Mouse (Mus musculus): ENCODE results near the gene Bnip2.

The Bnip2 gene

DNA sequence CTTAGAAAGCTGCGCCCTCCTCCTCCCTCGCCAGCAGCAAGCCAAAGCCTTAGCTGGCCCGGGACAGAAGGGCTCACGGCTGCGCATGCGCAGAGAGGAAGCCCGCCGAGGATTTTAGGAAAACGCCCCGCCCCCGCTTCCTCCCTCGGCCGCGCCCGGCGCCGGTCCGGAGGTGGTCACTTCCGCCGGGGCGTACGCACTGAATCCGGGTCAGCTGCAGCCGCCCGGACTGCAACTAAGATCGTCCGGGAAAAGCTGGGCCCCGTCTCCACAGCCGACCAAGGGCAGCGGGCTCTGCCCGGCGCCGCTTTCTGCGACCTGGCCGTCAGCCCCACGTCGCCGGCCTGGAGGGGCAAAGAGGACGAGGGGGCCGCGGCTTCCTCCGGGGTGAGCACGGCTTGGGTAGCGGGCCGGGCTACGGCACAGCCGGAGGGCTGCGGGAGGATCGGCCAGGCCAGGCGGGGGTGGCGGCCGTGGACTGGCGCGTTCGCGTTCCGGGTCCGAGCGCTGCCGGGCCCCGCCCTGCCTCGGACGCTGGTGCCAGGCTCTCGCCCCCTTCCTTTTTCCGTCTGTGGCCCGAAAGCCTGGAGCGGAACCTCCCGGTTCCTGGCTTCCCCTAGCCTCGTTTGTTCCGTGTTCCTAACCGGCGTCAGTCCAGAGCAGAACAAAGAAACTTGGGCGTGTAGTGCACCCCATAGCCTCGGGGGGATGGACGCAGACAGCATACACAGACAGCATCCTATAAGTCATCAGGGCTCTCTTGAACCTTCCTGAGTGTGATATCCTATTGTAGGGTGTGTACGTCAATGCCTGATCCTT is at the start of gene Bnip2:
TSS of gene Bnip2 (plus strand) at position 164 of the 819 bp plus-strand sequence.
- DNase-seq (ENCODE audit: low spot score), result peak; percentile 98

DNA sequence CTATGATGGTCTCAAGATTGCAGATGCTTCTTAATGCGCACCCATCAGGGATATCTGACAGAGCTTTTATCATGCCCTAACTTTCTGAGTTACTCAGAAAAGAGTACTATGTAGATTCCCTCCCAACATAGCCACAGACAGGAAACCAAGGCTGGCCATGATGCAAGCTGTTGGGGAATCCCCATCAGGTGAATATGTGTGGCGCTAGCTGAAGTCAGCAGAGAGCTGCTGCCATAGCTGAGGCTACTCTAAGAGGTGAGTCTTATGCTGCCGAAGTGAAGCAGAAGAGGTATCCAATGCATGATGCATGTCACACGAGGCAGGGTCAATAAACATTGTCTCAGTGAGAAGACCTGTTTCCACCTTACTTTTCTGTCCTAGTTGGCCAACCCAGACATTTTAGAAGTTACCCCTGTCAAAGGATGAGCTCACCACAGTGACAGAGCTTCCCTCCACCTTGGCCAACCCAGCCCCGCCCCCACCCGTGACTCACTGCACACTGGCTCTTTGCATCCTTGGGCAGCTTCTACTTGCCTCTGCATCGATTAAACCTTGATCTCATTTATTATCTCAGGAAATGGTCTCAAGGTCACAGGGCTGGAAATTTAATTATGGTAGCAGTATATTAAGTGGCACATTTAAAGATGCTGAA is 48.3 kb upstream of the Bnip2 start:
- DNase-seq (ENCODE audit: low spot score), result no peak

DNA sequence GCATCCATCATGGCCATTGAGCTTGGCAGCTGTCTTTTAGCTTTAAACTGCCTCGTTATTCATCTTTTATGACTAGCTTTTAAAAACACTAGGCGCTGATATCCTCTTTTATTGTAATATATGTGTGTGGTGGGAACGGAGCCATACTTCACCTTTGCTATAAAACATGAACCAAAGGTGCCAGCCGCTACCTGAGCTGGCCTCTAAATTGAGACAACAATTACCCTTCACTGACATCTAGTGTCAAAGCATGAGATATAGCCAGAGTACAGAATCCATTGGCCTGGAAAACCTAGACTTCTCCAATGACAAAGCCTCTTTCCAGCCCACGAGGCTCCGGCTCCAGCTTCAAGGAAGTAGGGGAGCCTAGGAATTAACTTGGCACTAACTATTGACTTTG is 47.7 kb upstream of the Bnip2 start:
- DNase-seq (ENCODE audit: low spot score), result no peak

DNA sequence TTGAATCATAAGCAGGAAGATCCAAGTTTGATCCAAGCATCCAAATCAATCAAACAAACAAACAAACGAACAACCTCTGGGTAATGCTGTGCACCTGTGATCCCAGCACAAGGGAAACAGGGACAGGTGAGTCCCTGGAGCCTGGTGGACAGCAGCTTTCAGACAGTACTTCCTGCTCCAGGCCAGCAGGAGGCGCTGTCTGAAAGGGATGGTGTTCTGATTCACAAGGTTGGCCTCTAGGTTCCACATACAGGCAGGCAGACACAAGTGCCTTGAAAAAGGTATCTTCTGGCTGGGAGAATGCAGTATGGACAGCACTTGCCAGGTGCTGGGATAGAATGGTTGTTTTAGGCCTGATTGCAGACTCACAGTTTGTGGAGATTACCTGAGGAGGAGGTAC is 40.3 kb upstream of the Bnip2 start:
- peak; percentile 64 for DNase-seq (ENCODE audit: low spot score)

DNA sequence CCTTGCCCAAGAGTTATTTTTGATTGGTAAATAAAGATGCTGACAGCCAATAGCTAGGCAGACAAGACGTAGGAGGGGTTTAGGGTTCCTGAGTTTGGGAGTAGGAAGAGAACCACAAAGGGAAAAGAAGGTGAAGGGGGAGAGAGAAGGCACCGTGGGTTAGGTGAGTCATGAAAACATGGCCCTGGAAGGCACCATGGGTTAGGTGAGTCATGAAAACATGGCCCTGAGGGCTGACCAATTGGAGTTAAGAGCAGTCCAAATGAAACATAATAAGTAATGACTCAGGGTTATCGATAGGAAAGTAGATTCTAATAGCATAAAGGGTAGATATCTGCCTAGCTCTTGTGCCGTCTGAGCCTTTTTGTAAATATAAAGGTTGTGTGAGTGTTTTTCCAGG is 39.6 kb upstream of the Bnip2 start:
- DNase-seq (ENCODE audit: low spot score), result no peak

DNA sequence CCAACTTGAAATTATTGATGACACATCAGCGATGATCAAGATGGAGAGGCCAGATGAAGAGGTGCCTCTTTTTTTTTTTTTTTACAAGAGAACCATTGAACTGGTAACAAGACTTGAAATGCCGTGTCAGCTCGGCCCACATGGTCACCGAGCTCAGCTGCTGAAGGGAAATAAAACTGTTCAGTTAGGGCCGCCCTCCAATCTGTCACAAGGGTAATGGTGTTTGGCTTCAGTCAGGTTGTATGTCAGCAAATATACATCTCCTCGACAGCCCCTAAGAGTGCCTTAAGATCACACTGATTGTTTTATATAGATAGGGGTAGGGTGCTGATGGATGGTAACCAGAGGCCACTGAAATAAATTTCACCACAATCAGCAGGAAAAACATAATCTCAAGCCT is 28.3 kb upstream of the Bnip2 start:
- DNase-seq (ENCODE audit: low spot score), result no peak

DNA sequence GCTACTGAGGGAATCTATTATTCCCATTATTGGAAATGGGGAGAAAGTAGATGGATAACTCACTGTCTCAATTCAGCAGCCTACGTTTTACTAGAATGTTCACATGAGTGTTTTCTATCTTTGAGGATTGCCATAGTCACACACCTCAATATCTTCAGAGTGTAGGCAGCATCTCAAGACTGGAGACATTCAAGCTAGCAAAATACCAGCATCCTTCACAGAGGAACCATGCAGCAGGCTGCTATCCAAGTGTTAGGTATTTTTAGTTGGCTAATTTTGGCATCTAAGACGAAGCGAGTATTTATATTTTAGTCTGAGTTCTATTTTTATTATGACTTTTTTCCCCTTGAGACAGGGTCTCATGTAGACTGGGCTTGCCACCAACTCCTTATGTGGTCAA is 24.9 kb upstream of the Bnip2 start:
- DNase-seq (ENCODE audit: low spot score), result no peak

DNA sequence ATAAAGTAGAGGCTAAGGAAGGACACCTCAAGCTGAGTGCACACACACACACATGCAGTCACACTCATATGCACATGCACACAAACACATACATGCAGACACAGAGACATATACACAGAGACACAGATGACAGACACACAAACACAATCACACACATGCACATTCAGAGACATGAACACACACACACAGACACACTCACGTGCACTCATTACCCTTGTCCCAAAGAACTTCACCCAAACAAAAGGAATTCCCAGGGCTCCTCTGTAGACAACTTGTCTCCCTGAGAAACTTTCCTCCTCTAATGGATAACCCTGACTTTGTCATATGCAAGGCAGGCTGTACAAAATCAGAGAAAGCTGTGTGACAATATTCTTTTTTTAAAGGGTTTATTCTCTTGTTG is 3.7 kb upstream of the Bnip2 start:
- DNase-seq (ENCODE audit: low spot score), result no peak

DNA sequence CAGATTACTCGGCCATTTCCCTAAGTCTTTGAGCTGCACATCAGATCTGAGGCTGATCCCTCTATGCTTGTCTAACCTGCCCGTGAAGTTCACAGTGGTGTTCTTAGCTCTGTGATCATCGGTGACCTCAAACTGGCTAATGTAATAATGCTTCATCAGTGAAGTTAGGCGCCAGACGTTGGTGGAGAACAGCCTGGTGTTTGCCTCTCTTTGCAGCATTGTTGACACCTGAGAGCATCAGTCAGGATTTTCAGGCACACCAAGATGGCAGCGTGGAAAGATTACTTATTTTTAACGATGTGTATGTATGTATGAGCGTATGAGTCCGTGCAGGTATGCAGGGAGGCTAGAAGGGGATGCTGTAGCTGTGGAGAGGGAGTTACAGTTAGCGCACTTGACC is 3.2 kb upstream of the Bnip2 start:
- DNase-seq (ENCODE audit: low spot score), result no peak

DNA sequence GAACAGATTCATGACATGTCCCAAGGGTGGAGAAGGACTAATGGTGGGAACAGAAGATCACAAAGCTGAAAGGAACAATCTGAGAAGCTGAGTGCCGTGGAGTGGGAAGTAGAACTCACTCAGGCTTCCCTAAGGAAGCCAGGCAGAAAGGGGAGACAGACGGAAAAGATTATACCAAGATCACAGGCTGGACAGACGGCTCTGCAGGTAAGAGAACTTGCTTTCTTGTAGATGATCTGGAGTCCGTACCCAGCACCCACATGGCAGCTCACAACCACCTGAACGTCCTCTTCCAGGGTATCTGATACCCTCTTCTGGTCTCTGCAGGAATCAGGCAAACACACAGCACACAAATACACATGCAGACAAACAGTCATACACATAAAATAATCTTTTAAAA is 2.7 kb upstream of the Bnip2 start:
- DNase-seq (ENCODE audit: low spot score), result no peak

DNA sequence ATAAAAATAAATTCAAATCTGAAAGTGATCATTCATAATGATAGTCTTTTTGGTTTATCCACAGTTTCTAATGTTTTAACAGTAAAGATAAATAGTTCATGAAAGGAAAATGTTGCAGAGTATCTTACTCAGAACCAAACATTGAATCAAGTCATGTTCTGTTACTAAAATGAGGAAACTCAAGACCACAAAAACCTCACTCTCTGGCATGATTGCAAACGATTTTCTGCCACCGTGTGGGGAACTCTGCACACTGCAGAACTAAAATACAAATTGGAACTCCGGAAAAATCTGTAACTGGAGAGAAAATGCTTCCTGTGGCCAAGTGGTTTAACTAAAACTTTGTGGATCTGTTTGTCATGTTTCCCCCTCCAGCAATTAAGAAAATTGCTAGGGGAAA is 1.7 kb upstream of the Bnip2 start:
- peak; percentile 87 for DNase-seq (ENCODE audit: low spot score)

DNA sequence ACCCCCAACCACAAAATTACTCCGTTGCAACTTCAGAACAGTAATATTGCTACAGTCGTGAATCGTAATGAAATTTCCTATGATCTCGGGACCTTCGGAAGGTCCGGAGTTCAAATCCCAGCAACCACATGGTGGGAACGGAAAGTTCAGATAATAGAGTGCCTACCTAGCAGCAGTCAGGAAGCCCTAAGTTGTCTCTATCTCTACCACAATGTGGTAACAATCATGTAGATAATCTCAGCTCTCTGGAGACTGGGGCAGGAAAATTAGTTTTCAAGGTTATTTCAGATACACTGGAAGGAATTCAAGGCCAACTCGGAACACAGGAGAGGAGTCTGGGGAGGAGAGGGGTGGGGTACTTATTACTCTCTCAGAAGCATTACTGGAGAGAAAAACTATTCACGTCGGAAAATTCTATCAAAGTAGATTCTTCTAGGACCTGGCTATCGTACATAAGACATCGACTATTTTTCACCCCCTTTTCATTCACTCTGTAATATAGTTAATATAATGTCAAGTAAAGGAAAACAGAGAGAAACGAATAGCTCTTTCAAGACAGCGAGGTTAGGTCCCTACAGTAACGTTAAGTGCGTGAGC is 462 bp upstream of the Bnip2 start:
- DNase-seq (ENCODE audit: low spot score), result no peak

DNA sequence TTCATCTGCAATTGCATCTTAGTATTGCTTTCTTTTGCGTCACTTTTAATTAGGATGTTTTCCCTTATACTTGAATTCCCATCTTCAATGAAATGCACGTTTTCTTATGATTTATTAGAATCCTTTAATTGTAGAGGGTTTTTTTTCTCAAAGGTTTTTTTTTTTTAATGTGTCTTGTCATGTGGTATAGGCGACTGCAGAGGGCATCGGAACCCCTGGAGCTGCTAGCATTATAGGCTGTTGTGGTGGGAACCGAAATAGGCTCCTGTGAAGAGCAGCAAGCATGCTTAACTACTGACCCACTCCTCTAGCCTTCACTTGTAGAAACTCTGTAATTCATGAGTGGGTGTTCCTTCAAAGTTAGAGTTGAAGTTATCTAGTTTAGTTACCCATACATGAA is 1.1 kb downstream of the Bnip2 start:
- DNase-seq (ENCODE audit: low spot score), result peak; percentile 39

DNA sequence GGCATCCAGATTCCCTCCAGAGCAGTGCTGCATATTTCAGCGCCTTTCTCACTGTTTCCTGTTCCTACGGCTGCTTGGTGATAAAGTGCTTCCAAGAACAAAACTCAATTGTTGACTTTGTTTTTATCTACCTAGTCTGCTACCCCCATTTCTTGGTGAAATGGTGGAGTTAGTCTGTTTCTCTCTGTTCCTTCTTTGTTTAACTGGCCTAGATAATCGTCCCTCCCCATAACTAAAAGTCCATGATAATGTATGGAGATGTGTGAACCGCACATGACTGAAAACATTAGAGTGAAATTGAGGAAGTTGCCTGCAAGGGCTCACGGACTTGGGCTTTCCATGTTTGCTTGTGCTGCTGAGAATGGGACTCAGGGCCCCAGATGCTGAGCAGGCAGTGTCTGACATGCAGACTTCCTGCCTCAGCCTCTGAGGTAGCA is 3.6 kb downstream of the Bnip2 start:
- DNase-seq (ENCODE audit: low spot score), result no peak

DNA sequence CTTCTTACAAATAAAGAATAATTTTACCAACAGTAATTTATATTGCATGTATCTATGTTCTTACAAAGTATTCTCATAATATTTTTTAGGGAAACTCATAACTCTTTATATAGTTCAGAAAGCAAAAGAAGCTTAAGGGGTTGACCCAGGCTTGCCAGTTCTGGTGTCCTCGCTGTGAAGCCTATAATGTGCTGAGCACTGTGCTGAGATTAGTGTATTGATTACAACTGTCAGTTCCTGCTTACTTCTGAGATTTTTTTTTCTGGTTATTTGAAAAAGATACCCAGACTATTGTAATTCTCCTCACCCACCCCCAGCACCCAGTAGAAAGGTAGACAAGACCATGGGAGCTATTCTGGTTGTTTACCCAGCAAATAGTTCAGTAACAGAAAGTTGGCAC is 4.2 kb downstream of the Bnip2 start:
- no peak for DNase-seq (ENCODE audit: low spot score)

DNA sequence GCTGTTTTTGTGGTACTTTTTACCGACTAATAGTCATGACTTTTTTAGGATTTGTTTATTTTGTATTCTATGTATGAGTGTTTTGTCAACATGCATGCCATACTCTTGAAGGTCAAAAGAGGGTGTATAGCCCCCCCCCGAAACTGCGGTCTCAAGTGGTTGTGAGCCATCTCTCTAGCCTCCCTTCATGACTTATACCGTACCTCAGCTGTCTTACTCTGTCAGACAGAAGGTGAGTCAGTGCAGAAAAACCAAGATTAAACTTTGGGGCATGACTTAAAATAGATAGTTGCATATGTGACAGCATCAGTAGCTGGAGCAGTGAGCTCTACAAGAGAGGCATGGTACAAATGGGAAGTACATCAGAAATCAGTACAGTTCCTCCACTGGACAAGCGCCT is 5.3 kb downstream of the Bnip2 start:
- no peak for DNase-seq (ENCODE audit: low spot score)

DNA sequence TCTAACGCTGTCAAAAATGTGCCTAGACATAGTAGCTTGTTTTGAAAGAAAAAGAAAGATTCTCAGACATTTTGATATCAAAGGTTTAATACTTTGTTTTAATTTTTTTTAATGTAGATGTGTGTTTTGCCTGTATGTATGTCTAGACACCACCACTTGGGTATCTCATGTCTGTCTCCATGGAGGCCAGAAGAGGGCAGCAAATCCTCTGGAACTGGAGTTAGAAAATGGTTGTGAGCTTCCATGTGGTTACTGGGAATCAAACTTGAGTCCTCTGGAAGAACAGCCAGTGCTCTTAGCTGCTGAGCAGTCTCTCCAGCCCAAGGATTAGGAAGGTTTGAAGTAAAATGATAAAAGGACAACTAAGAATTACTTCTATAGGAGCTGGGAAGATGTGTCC is 10.1 kb downstream of the Bnip2 start:
- DNase-seq (ENCODE audit: low spot score), result peak; percentile 30

DNA sequence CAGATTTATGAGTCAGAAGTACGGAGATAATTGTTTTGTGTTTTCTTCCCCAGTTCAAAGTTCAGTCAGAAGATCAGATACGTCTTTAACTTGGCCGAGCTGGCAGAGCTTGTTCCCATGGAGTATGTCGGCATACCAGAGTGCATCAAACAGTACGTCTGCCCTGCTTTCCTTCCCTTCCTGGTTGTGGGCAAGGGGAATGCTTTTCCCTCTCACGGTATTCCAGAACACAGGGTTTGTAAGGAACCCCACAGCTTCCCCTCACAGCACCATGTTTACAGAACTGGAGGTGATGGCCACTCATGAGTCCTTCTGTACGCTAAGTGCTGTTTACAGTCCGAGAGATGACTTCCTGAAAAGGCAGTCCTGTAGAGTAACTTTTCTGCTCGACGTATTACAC is 14.2 kb downstream of the Bnip2 start:
- DNase-seq (ENCODE audit: low spot score), result no peak

DNA sequence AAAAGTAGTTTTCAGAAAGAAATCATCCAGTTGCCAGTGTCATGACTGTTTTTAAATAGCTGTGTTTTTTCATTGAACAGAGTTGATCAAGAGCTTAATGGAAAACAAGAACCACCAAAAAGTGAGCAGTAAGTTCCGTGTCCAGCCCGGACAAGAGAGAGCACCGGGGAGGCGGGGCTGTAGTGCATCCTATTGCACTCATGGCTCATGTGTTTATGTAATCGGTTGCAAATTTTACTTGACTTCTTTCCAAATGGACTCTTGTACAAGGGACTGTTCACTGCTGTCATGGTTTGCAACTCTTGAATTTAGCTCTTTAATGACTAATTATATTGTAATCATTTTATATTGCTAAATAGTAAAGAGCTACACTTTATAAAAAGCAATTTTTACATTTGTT is 17.7 kb downstream of the Bnip2 start:
- DNase-seq (ENCODE audit: low spot score), result no peak

DNA sequence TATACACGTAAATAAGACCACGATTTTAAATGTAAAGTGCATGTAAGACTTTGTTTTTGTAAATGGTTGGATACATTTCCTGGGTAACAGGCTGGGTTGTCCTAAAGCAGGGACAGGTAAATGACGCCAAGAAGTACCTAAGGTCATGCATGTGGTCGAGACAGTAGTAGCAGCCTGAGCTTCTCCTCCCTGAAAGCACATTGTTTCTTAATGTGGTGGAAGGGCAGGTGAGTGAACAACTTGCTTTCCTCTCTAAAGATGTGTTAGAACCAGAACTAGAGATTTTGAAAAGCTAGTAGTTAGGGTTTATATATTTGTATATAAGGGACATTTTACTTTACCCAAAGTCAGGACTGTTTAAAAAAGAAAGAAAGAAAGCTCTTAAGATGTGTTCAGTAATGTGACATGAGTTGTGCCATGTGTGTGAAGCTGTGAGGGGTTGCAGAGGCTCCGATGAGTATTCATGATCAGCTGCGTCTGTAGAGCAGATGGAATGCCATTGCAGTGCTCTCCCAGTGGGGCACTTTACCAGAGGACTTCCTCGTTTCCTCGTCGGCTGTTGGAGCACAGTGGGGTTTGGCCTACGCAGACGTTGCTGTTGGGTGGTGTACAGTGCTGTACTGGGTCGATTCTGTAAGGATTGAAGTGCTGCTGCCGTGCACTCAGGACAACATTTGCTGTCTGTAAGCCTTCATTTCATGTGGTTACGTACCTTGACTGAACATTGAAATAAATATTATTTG is 18.4 kb downstream of the Bnip2 start:
- no peak for DNase-seq (ENCODE audit: low spot score)

DNA sequence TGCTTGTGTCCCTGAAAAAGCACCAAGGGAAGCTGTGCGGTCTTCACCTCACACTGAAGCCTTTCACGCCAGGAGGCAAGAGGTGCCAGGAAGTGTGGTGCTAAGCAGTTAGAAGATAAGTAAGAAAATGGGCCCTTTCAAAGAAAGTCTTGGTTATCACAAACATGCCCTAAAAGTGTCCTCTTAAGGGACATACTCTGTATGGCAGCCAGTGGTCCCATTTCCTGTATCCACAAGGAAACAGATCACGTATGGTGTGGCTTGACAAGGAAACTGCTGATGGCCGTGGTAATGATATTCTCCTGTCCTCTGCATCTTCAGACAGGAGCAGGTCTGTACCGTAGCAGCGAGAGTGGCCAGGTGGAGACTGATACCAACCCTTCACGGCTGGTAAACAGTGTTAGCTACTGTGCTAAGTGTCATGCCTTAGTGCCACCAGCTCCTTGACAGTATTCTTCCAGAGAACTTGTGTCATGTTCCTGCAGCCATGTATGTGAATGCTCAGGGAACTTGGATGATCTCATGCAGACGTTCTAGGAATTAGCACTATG is 20.6 kb downstream of the Bnip2 start:
- DNase-seq (ENCODE audit: low spot score), result no peak

DNA sequence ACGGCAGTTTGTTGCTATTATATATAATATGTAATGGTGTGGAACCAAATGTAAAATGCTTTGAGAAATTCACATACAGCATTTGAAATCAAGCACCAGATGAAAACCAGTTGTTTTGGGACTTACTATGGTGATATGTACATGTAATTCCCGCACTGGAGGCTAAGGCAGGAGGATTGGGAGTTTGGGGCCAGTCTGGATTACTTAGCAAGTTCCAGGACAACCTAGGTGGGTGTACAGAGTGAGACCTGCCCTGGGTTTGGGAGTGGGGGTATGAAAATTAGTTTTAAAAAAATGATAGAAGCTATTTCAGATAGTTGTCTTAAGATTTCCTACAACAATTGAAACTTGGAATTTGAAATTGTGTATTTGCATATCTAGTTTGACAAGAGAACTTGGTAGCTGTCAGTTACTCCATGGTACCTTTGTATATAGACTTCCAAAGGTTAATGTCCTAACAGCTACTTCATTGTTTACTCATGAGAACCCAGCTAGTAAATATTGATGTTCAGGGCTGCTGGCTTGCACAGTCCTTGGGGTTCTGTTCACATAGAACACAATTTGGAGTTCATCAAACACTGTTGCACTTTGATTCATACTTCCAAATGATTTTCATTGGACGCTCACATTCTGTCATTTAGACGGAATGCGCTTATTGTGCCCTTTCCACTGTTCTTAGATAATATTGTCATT is 21.7 kb downstream of the Bnip2 start:
- DNase-seq (ENCODE audit: low spot score), result no peak

Data from embryo, embryonic 10.5 days (tissue).